Mouse (Mus musculus): ENCODE measurements around the gene Olfr620. TPM values are rescaled to one million over a fixed set of nuclear protein-coding genes. Genes with fewer than 3 reads are reported as not detected.

Olfr620 gene
- polyA plus RNA-seq (2017; shearing (Covaris generic)), result not detected

DNA sequence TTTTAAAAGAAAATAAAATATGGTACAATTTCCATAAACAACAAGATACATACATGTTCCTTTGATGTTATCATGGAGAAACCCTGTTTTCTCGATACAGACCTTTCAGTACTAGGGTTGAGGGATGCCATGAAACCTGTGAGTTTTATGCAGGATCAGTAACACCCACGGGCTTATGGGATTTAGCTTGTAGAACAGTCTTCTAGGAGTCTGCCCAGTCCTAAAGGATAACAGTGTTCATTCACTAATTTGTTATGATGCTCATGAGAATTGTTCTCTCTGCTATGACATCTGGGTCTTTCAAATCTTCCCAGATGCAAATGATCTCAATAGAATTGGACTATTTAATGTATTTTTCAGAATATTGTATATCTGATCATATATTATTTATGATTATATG is at the start of gene Olfr620:
Gene Olfr620, minus strand, starts transcription at position 101 of the 400 bp plus-strand sequence.

DNA sequence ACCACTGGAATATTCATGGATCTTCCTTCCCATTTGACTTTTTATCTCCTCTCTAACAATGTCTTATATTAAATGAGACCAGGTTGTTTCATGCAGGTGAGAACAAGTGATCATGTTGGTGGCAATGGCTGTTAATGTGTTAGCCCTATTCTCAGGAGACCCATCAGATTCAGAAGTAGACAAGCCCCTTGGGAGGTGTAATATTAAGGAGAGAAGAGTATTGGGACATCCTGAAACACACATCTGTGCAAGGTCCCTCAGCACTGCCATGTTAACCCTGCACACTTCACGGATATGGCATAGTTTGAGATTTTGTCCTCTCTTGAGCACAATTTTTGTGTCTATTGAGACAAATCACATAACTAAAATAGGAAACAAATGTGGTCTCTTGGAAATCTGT is 30.3 kb upstream of the Olfr620 start, which contains the start of gene Olfr622:
Gene Olfr622, minus strand, starts transcription at position 101 of the 400 bp plus-strand sequence.

DNA sequence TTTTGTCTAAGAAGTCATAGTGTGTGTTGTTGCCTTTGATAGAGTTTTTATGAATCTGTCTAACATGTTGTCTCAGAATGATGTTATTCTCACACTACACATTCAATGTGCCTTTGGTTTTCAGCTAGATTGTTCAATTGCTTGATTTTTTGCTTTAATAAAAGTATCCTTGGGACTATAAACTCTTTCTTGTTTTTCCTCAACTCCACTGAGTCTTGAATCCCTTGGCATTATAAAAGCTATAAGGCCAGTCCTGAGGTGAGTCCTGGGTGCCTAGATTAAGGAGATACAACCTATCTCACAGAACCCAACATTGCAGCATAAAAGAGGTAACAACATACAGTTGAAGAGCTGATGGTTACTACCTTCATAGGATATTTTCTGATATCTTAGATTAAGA is 12.1 kb downstream of the Olfr620 start, which contains the start of gene Olfr619:
Gene Olfr619, plus strand, starts transcription at position 301 of the 400 bp plus-strand sequence.

GRCm38 (mm10) chr7:103589803-103590202 is 22.5 kb downstream of the Olfr620 start, which contains the start of gene Olfr618:
Olfr618 (plus strand) TSS chr7:103590103.

GRCm38 (mm10) chr7:103572761-103573160 is 39.6 kb downstream of the Olfr620 start, which contains the start of gene Olfr617:
Olfr617 (plus strand) TSS chr7:103573061.

GRCm38 (mm10) chr7:103569043-103569442 is 43.3 kb downstream of the Olfr620 start, which contains the start of gene Olfr616:
Olfr616 (minus strand) TSS chr7:103569143.

DNA sequence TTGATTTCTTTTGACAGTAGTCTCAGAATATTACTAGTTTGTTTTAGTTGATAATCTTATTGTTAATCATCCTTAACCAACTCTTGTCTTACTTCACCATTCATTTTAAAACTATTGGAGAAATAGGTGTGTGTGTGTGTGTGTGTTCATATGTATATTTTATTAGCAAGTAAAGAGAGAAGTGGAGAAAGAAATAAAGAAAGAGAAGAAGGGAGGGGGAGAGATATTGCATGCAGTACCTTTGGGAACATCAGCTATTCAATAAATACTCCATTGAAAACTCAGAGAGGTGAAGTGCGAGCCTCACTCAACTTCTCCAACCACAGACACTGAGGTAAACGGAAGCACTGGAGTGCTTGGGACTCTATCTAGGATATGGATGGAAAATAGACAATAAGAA is 56.6 kb downstream of the Olfr620 start, which contains the start of gene Olfr615:
Gene Olfr615, plus strand, starts transcription at position 301 of the 400 bp plus-strand sequence.

Other genes with a start within 250 kb of the Olfr620 start
- not detected for gene Olfr601, start 249.9 kb downstream of the Olfr620 start, polyA plus RNA-seq (2017; shearing (Covaris generic))
- gene Olfr603, start 226.4 kb downstream of the Olfr620 start, polyA plus RNA-seq (2017; shearing (Covaris generic)), result not detected
- gene Usp17lc, start 197.5 kb downstream of the Olfr620 start, polyA plus RNA-seq (2017; shearing (Covaris generic)), result not detected
- gene Olfr605, start 167.1 kb downstream of the Olfr620 start, polyA plus RNA-seq (2017; shearing (Covaris generic)), result not detected
- not detected for gene Olfr606, start 163.5 kb downstream of the Olfr620 start, polyA plus RNA-seq (2017; shearing (Covaris generic))
- 0.09 TPM for gene Olfr607, start 148.4 kb downstream of the Olfr620 start, polyA plus RNA-seq (2017; shearing (Covaris generic))
- gene Olfr608, start 142.7 kb downstream of the Olfr620 start, polyA plus RNA-seq (2017; shearing (Covaris generic)), result not detected
- gene Olfr609, start 114.5 kb downstream of the Olfr620 start, polyA plus RNA-seq (2017; shearing (Covaris generic)), result not detected
- not detected for gene Olfr610, start 100.4 kb downstream of the Olfr620 start, polyA plus RNA-seq (2017; shearing (Covaris generic))
- not detected for gene Olfr611, start 91.7 kb downstream of the Olfr620 start, polyA plus RNA-seq (2017; shearing (Covaris generic))
- gene Olfr612, start 69.8 kb downstream of the Olfr620 start, polyA plus RNA-seq (2017; shearing (Covaris generic)), result not detected
- not detected for gene Olfr613, start 64.5 kb downstream of the Olfr620 start, polyA plus RNA-seq (2017; shearing (Covaris generic))
- gene Olfr615, start 56.5 kb downstream of the Olfr620 start, polyA plus RNA-seq (2017; shearing (Covaris generic)), result not detected
- not detected for gene Olfr616, start 43.4 kb downstream of the Olfr620 start, polyA plus RNA-seq (2017; shearing (Covaris generic))
- not detected for gene Olfr617, start 39.5 kb downstream of the Olfr620 start, polyA plus RNA-seq (2017; shearing (Covaris generic))
- gene Olfr618, start 22.4 kb downstream of the Olfr620 start, polyA plus RNA-seq (2017; shearing (Covaris generic)), result not detected
- not detected for gene Olfr619, start 12.0 kb downstream of the Olfr620 start, polyA plus RNA-seq (2017; shearing (Covaris generic))
- gene Olfr622, start 30.2 kb upstream of the Olfr620 start, polyA plus RNA-seq (2017; shearing (Covaris generic)), result not detected
- gene Olfr623, start 51.2 kb upstream of the Olfr620 start, polyA plus RNA-seq (2017; shearing (Covaris generic)), result not detected
- not detected for gene Olfr624, start 58.7 kb upstream of the Olfr620 start, polyA plus RNA-seq (2017; shearing (Covaris generic))
- gene Olfr625-ps1, start 70.2 kb upstream of the Olfr620 start, polyA plus RNA-seq (2017; shearing (Covaris generic)), result not detected
- gene Olfr243, start 102.1 kb upstream of the Olfr620 start, polyA plus RNA-seq (2017; shearing (Covaris generic)), result not detected
- gene Olfr628, start 117.8 kb upstream of the Olfr620 start, polyA plus RNA-seq (2017; shearing (Covaris generic)), result not detected
- not detected for gene Olfr629, start 132.4 kb upstream of the Olfr620 start, polyA plus RNA-seq (2017; shearing (Covaris generic))
- not detected for gene Olfr630, start 144.8 kb upstream of the Olfr620 start, polyA plus RNA-seq (2017; shearing (Covaris generic))
- not detected for gene Olfr69, start 159.1 kb upstream of the Olfr620 start, polyA plus RNA-seq (2017; shearing (Covaris generic))
- 0.14 TPM for gene Olfr68, start 167.2 kb upstream of the Olfr620 start, polyA plus RNA-seq (2017; shearing (Covaris generic))
- gene Olfr67, start 179.3 kb upstream of the Olfr620 start, polyA plus RNA-seq (2017; shearing (Covaris generic)), result not detected
- gene Hbb-bt, start 201.5 kb upstream of the Olfr620 start, polyA plus RNA-seq (2017; shearing (Covaris generic)), result not detected
- 1.6 TPM for gene Hbb-bs, start 215.6 kb upstream of the Olfr620 start, polyA plus RNA-seq (2017; shearing (Covaris generic))
- not detected for gene Hbb-bh2, start 228.0 kb upstream of the Olfr620 start, polyA plus RNA-seq (2017; shearing (Covaris generic))
- not detected for gene Hbb-bh1, start 230.6 kb upstream of the Olfr620 start, polyA plus RNA-seq (2017; shearing (Covaris generic))
- not detected for gene Hbb-y, start 240.7 kb upstream of the Olfr620 start, polyA plus RNA-seq (2017; shearing (Covaris generic))

All from effector memory CD4-positive, alpha-beta T cell, adult 5 months (primary cell).